Mouse (Mus musculus) A20 (cell line): ENCODE data around the gene Col9a2.
A peak's percentile ranks its signal among the peaks of the same experiment; 100 is the strongest.

ENCODE experiments used
- DNase-seq: peaks from one replicate; pipeline ENCODE4 v3.0.0-alpha.2; 2011; ENCODE audit warnings: low read depth, low spot score

Col9a2 gene

DNA sequence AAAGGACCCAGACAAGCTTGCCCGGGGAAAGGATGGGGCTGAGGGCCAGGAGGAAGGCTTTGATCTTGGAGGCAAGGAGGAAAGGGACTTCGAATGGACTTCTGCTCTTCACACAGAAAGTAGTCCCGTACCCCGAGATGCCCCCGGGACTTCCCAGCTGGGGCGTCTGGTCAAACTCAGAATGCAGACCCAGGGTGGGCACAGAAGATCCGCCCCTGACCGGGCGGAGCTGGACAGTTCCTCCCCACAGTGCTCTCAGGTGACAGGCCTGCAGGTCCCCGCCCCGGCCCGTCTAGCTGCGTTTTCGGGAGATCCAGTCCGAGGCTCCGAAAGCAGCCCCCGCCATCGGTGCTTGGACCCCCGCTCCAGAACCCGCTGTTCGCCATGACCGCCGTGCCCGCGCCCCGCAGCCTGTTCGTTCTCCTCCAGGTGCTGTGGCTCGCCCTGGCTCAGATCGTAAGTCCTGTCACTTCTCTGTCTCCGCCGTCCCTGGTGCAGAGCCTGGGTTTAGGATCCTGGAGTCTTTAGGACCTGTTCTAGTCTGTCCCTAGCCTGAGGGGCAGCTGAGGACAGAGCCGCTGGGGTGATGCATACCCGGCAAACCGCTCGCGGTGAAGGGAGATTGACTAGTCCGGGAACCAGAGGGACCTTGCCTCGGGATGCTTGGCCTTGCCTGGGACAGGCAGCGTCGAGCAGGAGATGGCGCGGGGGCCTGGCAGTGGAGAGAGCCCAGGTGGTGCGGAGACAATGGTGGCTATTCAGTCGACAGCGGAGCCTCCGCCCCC, at the start of gene Col9a2:
Gene Col9a2, plus strand, starts transcription at position 55 of the 785 bp plus-strand sequence.
- DNase-seq: no peak

DNA sequence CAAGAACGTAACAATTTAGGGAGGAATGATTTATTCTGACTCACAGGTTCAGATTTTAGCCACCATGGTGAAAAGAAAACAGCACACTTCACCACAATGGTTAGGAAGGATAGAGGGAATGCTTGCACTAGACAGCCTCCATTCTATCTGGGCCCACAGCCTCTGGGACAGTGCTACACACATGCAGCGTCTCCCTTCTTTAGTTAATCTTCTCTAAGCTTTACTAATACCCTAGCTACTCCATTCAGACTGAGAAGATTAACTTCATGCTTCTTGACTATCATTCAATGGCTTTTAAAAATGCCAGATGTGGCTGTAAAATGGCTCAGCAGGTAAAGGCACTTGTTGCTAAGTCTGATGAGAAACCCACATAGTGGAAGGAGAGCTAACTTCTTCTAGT, 46.9 kb upstream of the Col9a2 start:
- no peak for DNase-seq

DNA sequence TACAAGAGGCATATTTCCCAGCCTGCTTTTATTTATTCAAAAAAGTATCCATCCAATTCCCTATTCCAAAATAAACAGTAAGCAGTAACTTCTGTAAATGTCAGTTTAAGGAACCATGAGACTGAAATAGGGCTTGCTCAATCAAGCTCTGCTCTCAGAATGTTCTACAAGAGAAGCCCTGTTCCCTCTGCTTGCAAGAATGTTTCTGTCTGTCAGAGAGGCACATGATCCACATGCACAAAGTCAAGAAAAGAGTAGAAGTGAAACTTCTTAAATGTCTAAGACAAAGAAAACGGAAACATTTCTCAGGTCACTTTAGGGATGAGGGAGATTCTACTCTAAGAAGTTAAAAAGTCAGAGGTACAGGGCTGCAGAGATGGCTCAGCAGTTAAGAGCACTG, 46.2 kb upstream of the Col9a2 start:
- peak; percentile 47 for DNase-seq

DNA sequence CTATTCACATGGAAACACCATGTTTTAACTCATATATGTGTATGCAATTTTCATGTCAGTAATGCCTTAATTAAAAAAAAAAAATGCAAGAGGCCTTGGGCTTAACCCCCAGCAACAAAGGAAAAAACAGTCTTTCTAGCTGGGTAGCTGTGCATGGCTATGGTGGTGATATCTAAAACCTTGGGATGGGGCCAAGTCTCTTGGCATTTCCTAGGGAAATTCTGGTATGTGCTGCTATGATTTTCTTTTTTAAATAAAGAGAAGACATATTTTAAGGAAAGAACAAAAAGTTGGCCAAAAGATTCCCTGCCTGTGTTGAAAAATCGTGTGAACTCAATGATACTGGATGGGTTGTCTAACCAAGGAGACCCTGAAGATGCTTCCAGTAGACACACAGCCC, 43.3 kb upstream of the Col9a2 start:
- no peak for DNase-seq

DNA sequence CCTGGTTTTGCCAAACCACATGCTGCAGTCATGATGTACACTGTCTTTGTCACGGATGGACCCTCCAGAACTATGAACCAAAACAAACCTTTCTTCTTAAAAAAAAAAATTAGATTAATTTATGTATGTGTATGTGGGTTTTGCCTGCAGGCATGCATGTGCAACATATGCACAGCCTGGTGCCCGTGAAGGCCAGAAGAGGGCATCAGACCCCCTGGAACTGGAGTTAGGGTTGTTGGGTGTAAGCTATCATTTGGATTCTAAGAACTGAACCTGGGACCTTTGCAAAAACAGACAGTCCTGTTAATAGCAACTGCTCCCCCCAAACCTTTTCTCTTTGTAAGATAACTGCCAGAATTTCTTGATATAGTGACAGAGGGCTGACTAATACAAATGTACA, 38.1 kb upstream of the Col9a2 start:
- peak; percentile 37 for DNase-seq

DNA sequence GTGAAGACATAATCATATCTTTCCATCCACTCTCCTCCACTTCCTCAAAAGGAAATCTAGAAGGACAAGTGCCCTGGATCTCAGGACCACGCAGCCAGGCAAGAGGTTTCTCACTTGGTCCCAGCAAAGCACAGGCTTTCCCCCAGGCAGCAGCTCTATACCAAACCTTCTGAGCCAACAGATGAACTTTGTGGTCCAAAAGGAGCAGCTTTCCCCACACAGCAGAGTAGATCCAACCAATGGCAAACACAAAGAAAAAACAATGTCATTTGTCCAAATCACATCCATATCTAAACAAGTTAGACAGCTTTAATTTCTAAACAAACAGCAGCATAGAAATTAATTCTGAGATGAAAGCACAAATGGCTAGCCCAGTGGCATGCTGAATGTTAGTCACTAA, 37.5 kb upstream of the Col9a2 start:
- no peak for DNase-seq

DNA sequence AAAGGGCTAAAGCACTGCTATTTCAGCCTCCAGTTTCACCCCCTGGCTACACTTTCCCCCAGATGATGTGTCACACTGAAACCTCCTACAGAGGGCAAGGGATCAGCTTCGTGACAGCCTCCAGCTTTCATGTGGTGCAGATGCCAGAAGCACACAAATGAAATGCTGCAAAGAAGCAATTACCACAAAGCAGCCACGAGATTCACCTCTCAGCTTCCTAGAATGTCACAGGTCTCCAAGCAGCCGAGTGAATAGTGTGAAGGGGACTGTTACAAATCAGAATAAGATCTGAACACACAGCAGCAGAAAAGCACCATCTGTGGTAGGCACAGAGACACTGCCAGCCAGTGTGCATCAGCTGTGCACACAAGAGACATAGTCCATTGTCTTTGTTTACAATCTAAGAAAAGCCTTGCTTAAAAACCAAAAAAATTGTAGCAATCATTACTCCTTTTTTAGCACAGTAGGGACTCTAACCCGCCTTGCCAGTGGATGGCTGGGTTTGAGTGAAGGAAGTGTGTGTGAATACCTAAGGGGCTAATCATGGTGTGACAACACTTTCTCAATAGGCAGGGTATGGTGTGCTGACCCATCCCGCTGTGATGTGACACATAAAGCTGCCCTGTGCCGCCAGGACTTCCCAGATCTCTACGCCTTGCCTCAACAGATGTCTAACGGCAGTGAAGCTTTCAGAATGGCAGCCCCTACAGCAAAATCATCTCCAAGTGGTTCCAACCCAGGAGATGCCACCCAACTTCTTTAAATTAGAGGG, 36.6 kb upstream of the Col9a2 start:
- peak; percentile 60 for DNase-seq

DNA sequence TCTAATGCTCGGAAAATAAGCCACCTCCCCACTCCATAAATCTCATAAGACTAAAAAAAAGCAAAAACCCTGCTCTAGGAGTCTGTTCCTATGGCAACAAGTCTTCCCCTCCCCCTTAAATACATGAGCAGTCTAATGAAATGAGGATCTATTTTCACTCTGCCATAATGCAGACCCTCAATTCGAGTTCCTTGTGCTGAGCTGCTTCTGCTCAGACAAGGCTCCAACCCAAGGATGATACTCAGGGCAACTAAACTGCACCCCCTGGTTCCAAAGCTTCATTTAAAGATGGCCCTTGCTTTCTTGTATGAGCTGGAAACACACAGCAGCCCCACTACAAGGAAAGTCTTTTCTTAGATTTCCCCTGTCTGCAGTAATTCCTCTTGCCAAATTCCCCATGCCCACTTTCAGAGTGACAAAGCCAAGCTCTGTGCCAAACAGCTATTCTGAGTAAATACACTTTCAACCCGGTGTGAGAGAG, 35.5 kb upstream of the Col9a2 start:
- DNase-seq: peak; percentile 73

DNA sequence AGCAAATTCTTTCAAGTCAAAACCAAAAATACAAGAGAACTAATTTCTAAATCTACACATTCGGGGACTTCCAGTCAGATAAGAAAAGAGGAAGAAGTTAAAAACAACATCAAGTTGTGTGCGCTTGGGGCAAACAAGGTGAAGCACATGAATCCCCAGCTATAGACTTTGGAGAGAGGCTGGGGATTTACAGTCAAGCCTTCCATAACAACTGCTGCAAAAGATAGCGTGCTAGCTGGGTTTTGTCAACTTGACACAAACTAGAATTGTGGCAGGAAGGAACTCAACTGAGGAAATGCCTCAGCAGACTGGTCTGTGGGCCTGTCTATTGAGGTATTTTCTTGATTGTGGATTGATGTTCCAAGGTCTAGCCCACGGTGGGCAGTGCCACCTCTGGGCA, 34.5 kb upstream of the Col9a2 start:
- peak; percentile 84 for DNase-seq

DNA sequence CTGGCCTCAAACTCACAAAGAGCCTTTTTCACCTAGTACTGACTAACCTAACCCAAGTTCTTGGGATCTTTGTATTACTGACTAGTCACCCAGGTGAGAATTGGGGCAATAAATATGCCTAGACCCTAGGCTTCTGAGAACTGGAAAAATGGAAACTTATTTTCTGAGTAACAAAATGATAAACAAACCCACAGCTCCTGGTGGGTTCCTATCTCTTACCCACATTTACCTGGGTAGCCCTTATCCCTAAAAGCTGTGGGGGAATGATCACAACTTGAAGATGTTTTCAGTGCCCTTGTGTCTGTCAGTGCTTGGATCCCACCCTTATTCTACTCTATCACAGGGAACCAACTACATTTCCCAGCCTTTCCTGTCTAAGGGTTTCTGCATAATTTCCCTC, 32.2 kb upstream of the Col9a2 start:
- no peak for DNase-seq

DNA sequence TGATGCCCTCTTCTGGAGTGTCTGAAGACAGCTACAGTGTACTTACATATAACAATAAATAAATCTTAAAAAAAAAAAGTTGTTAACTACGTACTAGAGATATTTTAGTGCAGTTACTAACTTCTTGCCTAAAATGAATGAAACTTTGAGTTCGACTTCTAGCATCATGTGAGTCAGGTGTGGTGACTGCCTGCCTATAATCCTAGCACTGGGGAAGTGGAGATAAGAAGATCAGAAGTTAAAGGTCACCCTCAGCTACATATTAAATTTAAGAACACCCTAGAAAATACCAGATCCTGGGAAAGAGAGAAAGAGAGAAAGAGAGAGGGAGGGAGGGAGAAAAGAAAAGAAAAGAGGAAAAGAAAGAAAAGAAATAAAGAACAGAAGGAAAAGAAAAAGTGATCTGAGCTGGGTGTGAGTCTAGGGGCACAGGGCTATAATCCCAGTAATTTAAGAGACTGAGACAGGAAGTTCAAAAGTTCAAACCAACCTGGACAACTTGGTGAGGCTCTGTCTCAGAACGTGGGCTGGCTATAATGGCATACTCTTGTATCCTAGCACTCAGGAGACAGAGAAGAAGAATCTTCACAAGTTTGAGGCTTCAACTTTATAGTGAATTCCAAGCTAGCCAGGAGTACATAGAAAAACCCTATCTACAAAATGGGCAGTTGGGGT, 31.0 kb upstream of the Col9a2 start:
- DNase-seq: no peak

DNA sequence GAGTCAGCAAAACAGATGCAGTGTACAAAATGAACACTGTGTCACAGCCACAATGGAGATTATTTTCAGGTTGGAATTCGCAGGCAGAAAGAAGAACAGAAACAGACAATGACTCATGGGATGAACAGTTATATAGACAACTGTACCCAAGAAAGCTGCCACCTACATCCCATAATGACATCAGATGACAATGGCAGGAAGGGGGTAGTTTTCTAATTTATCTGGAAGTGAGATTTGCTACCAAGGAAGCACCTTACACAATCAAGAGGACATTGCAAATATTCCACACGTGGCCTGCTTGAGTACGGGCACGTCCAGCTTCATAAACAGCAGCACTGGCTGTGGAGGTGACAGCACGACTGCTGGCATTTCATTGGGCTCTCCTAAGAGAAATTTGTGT, 30.0 kb upstream of the Col9a2 start:
- peak; percentile 30 for DNase-seq

DNA sequence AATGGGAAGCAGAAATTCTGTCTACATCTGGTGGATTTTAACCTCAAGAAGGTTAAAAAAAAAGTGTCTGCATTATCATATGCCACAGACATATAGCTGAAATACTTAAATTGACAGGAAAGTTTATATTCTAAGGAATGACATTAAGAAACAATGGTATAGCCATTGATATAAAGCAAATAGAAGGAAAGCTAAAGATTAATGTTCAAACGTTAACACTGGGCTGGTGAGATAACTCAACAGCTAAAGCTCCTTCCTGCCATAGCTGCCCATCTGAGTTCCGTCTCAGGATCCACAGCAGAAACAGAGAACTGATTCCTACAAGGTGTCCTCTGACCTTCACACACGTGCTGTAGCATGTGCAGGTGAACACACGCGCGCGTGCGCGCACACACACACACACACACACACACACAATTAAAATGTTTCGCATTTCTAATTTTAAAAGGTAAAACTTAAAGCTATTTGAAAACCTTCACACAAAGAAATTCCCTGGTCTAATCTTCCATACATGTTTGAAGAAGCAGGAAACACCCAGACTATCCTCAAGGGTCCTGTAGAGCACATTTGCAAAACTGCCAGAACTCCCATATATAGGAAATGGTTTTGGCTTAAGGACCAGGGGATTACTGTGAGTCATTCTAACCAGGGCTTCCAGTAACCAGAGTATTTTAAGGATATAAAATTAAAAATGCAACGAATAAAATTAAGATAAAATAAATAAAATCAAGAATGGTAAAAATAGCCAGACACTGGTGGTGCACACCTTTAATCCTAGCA, 28.2 kb upstream of the Col9a2 start:
- no peak for DNase-seq

DNA sequence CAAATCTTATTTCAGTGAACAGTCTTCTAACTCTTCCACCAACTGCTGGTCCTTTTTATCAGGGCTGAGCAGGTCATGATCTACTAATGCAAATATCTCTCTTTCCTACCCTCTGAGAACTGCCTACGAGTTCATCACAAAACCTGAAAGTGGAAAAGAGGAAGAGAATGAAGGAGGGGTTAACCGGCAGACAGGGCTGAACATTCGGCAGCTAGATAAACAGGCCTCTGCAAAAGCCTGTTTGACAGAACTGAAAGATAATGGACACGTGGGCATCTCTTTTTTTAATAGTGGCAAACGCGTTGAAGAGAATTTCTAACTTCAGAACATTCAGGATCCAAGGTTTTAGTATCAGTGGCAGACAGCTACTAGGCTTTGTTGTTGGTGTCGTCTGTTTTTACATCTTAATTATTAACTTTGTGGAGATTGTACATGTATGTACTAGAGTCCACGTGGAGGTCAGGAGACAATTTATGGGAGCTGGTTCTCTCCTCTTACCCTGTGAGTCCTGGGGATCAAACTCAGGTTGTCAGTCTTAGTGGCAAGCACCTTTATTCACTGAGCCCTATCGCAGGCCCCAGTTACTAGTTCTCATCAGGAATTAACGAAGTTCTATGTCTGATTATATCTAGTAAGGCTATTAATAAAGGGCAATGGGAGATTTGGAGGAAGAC, 24.5 kb upstream of the Col9a2 start:
- peak; percentile 90 for DNase-seq

DNA sequence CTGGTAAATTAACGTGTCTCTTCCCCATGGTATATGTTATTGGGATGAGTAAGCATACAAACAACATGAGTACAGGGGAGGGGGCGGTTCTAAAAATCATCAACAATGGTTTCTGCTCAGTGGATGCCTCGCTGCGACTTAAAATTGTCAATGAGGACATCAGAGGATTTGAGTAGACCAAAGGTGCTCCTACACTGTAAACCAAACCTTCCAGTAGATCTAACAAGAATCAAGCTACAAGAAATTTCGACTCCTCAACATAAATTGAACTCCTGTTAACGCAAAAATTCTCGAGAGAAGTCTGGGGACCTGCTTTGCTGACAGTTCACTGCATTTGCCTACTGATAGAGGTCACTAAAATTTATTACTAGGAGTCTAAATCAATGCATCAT, 23.9 kb upstream of the Col9a2 start:
- DNase-seq: peak; percentile 51

DNA sequence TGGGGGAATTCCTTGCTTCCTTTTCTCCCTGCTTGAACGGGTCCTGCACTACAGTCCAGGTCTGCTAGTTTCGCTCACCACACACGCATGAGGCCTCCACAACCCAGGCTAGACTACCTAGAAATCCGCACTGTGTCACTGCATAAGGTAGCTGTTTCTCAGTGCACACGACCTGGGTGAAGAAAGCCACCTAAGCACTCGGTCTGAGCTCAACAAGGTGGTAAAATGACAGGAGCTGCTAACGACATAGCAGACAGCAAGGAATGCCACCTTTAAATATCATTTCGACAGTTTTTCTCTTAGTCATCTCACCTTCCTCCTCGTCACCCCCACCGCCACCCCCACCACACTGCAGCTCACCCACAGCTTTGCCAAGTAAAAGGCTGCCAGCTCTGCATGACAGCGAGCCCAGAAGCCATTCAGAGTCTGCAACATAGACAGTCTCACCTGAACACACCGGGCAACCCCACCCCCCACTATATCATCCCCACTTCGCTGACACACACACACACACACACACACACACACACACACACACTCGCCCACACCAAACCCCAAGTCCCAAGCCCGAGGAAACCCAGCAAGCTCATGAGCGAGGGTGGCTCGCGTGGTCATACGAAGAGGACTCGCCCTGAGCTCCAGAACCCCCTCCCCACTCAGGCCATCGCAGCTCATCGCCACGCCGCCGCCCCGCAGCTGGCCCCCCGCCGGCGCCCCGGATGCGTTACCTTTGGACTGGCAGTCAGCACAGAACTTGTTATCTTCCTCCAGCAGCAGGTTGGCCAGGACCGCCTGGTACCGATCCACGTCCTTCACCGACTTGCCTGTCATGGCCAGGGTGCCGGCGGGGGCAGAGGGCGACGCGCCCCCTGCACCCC, 22.9 kb upstream of the Col9a2 start:
- DNase-seq: peak; percentile 70

DNA sequence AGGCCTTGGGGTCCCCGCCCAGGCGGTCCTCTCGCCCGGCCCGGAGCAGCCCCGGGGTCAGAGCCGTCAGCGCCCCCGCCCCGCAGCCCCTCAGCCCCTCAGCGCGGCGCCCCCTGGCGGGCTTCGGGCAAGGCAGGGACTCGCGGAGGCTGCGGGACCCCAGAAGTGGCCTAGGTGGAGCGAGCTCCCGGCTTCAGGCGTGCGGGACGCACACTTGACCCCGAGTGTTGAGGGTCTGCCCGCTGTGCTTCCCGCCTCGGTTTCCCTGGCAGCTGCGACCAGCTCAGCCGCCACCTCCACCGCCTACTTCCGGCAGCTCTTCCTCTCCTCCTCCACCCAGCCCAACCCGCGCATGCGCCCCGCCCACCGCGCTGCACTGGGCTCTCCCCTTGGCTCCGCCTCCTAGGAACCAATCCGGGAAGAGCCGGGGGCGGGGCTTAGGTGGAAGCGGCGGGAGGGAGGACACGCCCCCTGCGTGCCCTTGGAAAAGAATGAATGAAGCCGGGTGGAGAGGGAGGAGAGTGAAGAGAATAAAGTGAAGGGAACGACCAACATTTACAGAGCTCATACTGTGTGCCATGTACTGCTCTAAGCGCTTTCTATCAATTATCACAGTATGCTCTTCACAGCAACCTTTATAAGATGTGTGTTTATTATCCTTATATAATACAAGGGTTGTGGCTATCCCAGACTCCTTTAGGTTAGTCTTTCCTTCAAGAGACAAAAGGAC, 22.1 kb upstream of the Col9a2 start, which contains the start of gene Smap2:
Gene Smap2, minus strand, starts transcription at position 320 of the 730 bp plus-strand sequence.
- DNase-seq: peak; percentile 96

DNA sequence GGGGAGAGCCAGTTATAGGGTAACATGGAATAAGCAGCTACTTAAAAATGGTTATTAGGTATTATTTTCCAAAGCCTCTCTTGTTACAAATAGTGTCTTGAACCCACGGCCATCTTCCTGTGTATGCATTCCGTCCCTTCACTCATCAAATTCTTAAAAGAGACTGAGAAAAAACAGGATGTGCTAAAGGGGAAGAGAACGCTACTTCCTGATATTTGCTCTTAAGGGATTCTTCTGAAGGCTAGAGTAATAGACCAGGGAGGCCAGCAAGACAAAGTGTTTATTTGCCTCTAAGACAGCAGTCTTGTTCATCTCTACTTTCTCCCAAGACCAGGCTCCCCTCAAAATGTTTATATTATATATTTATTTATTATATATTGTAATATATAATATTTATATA, 20.9 kb upstream of the Col9a2 start:
- DNase-seq: no peak
